Mouse (Mus musculus): ENCODE measurements around the gene Gm49373.

DNA sequence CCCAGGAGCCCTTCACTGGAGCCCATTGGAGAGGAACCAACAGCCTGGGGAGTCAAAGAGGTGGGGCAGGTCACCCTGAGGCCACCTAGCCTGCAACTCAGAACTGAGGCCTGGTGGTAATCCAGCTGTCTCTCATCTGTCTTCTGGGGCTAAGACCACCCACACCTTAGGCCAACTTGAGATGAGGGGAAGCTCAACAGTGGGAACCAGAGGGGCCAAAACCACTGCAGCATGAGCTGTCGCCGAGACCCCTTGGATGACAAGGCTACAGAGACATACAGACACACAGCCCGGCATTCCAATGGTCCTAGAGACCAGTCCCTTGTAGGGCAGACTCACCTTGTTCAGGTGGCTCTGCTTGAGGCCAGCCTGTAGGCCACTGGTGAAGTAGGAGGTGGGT is 2.7 kb upstream of the Gm49373 start:
- TF ChIP-seq MAFK (IDR thresholded peaks at IDR 0.05; ENCODE audit: insufficient read depth, low read depth, low read length) (no peak), CHD2 (IDR thresholded peaks at IDR 0.05; ENCODE audit: low read depth, low read length) (no peak)

Measured in ES-E14 (cell line).